Mouse (Mus musculus) embryonic fibroblast, embryonic 13.5 days (primary cell): ENCODE measurements at regions not wholly inside any gene's neighbourhood (a gene's known extent, or its start where the extent isn't known, plus 50 kb on each side); places are given as distances from the start of the nearest gene placed in this dataset.

Experiments
- H3K27ac ChIP-seq: 2 replicates; pipeline ENCODE4 v1.5.1; 2012; ENCODE audit warnings: low read length, control low read depth, inconsistent platforms; ENCODE audit not compliant: insufficient read depth
- H3K4me1 ChIP-seq: 2 replicates; pipeline ENCODE4 v1.6.1; 2011; ENCODE audit warnings: low read length; ENCODE audit not compliant: control insufficient read depth, insufficient read depth
- H3K4me3 ChIP-seq: 2 replicates; pipeline ENCODE4 v1.5.1; 2011; ENCODE audit warnings: mild to moderate bottlenecking, control low read depth, low read length; ENCODE audit not compliant: insufficient read depth
- CTCF ChIP-seq: IDR thresholded peaks from 2 replicates; pipeline ENCODE4 v1.5.1; 2011; ENCODE audit warnings: mild to moderate bottlenecking, control low read depth, low read length, moderate library complexity, borderline replicate concordance; ENCODE audit not compliant: insufficient read depth
- POLR2A ChIP-seq: IDR thresholded peaks from 2 replicates; pipeline ENCODE4 v1.6.1; 2011; ENCODE audit warnings: low read depth, mild to moderate bottlenecking, control low read depth, low read length, moderate library complexity

DNA sequence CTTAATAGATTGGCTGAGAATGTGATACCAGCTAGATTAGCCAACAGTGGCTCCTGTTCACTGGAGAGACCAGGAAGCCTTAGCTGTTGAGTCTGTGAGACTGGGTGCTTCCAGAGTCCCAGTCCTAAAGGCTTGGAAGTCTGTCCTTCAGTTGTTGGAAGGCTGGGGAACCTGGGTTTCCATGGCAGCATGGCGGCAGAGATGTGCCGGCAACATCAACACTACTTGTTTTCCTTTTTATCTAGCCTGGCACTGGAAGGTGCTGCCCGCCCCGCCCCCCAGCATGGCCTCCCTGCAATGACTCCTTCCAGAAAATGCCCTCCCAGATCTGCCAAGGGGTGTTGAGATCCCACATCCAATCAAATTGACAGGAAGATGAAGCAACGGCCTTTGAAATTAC, 104.8 kb upstream of the Ubr2 start:
- Histone ChIP-seq H3K4me3 (no peak overlapping the region), H3K27ac (no peak overlapping the region), H3K4me1 (no peaks in the 10 kb centered on the region)
- TF ChIP-seq CTCF (no peak), POLR2A (no peak)

DNA sequence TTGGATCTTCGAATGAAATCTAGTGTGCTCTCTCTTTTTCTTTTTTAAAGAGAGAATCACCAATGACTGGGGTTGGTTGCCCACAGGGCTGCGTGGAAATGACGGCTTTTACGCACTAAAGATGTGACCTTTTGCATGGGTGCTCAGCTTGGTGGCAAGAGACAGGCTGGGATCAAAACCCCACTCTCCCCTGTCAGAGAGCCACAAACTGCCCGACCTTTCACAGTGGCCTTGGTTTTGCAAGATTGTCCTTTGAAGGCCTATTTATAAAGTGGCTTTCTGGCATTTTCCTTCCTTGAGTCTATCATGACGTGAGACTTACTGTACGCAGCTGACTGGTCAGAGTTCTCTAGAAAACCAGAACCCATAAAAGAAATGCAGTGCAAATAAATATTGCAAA, 104.4 kb upstream of the Ubr2 start:
- Histone ChIP-seq H3K4me1 (no peaks in the 10 kb centered on the region), H3K27ac (no peak overlapping the region), H3K4me3 (no peak overlapping the region)
- no peak for TF ChIP-seq CTCF

DNA sequence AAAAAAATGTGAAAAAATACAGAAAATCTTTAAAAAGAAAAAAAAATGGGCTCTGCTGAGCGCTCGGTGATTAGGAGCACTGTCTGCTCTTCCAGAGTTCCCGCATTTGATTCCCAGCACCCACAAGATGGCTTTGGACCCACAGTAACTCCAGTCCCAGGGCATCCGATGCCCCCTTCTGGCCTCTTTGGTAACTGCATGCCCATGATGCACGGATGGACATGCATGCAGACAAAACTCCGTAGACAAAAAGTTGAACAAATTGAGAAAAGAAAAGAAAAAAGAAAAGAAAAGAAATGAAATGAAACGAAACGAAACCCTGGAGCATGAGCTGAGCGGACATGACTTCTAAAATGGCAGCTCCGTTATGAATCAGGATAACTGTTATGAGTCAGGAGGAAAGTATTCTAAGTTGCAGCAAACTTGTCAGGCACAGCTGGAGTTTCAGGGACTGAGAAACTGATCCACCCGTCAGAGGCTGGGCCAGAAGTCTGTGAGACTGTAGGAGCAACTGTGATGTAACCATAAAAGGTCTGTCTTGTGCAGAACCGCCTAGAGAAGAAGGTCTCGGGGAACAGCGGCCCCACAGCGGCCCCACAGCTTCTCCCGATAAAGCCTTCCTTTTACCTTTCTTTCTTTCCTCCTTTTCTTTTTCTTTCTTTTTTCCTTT, 102.3 kb upstream of the Ubr2 start:
- Histone ChIP-seq H3K27ac (peak overlapping the region; percentile 50), H3K4me3 (no peak overlapping the region), H3K4me1 (no peaks in the 10 kb centered on the region)
- TF ChIP-seq CTCF (peak; percentile 24; the same call in 1 of the 2 replicates), POLR2A (no peak)

DNA sequence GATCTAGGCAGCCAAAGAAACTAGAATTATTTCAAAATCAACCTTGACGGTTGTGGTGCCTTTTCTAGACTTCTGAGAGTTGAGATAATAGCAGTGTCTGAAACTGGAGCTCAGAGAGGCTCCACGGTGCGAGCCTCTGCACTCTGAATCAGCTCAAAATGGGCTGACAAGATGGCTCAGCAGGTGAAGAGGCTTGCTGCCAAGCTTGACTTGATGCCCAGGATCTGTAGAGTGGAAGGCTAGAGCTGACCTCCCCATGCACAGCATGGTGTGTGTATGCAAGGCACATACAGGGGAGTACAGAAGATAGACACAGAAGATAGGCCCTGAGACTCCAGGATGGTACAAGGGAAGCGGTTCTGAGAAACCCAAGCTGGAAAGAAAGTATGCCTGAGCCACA, 100.5 kb upstream of the Ubr2 start:
- TF ChIP-seq CTCF (no peak), POLR2A (no peak)
- Histone ChIP-seq H3K4me3 (no peak overlapping the region), H3K4me1 (no peaks in the 10 kb centered on the region), H3K27ac (no peak overlapping the region)

DNA sequence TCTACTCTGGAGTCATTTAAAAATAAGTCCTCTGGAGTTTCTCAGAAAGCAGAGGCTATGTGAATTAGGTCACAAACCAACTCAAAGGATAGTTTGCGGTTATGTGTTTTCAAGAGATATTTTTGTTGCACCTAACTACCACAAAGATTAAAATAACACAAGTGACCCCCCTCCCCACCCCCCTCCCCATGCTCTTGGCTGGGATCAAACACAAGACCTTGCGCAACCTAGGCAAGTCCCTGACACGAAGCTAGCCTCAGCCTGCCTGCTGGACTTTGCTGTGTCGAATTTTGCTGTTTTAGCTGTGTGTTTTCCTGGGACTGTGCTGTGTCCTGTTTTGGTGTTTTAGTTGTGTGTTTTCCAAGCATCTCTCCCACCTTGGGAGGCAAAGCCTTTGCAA, 94.0 kb upstream of the Ubr2 start:
- TF ChIP-seq POLR2A (no peak), CTCF (no peak)
- Histone ChIP-seq H3K4me3 (no peak overlapping the region), H3K27ac (peak overlapping the region; percentile 50), H3K4me1 (no peaks in the 10 kb centered on the region)

DNA sequence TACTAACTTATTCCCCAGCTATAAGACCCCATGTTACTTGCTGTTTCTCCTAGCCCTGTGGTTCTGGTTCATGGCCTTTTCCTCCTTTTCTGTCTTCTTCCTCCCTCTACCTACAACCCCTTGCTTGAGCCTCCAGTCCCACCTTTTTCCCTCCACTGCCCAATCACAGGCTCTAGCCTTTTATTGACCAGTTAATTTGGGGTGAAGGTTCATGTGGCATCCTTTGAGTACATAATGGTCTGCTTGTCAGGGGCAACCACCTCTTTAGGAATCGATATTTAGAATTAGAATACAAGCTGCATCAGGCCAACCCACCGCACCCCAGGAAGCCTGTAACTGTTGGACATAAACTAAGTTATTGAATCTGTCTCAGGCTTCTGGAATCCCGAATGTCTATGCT, 84.8 kb upstream of the Ubr2 start:
- no peaks in the 10 kb centered on the region for H3K4me1 ChIP-seq
- H3K4me3 ChIP-seq = no peak overlapping the region
- TF ChIP-seq POLR2A (no peak), CTCF (no peak)
- no peak overlapping the region for H3K27ac ChIP-seq

DNA sequence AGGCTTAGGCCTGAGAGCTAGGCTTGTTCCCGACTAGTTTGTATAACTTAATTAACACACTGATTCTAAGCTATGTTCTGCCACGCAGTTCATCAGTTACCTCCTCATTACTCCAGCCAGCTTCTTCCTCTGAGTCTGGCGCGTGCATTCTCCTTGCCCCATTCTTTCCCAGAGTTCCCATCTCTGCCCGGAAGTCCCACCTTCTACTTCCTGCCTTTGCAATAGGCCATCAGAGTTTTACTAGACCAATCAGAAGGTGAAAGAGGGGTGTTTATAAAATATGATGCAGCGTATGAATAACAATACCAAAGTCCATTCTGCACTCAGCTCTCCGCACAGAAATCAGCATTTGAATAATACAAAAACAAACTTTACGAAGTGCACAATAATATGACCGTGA, 81.7 kb upstream of the Ubr2 start:
- Histone ChIP-seq H3K4me1 (no peaks in the 10 kb centered on the region), H3K4me3 (no peak overlapping the region), H3K27ac (no peak overlapping the region)
- no peak for TF ChIP-seq CTCF
- no peak for TF ChIP-seq POLR2A

DNA sequence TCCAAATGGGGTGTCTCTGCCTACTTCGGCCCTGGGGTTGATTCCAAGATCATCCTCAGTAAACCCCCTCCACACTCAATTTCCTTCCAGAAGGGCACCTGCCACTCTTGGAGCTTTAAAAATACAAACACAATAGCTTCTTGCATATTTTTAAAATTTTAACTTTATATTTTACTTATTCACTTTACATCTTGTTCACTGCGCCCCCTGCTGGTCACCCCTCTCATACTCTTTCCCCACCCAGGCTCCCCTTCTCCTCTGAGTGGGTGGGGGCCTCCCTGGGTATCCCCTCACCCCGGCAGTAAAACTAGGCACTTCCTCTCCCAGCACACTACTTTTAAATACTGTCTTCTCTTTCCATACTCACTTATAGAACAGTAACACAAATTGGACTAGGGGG, 79.4 kb upstream of the Ubr2 start:
- Histone ChIP-seq H3K4me1 (no peaks in the 10 kb centered on the region), H3K4me3 (no peak overlapping the region), H3K27ac (no peak overlapping the region)
- no peak for TF ChIP-seq POLR2A
- no peak for TF ChIP-seq CTCF

DNA sequence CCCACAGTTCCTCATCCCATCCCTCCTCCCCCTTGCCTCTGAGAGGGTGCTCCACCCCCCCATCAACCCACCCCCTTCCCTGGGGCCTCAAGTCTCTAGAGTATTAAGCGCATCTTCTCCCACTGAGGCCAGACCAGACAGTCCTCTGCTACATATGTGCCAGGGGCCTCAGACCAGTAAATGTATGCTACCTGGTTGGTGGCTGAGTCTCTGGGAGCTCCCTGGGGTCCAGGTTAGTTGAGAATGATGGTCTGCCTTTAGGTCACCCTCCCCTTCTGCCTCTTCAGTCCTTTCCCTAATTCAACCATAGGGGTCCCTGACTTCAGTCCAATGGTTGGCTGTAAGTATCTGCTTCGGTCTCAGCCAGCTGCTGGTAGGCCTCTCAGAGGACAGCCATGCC, 58.9 kb upstream of the Ubr2 start:
- H3K4me1 ChIP-seq = 0 out of 2 replicates have a peak, but pooled peaks cover 3% of the 10 kb centered on the region
- TF ChIP-seq POLR2A (no peak), CTCF (no peak)

DNA sequence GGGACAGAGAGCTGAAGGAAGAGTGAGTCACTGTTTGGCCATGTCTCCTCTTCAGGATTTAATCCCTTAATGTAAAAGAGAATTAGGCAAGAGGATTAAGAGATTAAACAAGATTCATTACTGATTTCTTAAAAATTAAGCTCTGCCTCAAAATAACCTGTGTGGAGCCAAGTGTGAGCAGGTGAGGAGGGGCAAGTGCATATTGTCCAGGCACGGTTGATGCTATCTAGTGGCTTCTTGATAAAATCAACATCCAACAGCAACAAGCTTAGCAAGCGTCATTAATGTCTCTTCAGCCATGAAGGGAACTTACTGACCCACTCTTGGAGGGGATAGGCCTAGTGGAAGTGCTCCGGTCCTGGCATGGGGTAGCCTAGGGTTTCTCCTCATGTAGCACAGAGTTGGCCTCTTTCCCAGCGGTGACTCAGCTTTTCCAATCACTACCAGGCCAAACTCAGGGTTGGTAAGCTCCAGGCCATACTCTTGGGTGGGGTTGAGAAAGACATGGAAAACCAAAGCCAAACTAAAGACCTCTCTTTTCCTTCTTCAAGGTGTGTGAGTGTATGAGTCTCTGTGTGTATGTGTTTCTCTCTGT, 55.0 kb upstream of the Ubr2 start:
- Histone ChIP-seq H3K4me3 (no peak overlapping the region), H3K4me1 (0 out of 2 replicates have a peak, but pooled peaks cover 3% of the 10 kb centered on the region), H3K27ac (peak overlapping the region; percentile 48; the same call in 1 of the 2 replicates)
- TF ChIP-seq CTCF (no peak), POLR2A (no peak)

More for the DNA sequence above, 58.9 kb upstream of the Ubr2 start:
- H3K27ac ChIP-seq = no peak overlapping the region
- H3K4me3 ChIP-seq = no peak overlapping the region
